Mouse (Mus musculus) bone marrow, adult 2 months (tissue): ENCODE measurements around the gene Smco3.

Experiments
- CTCF ChIP-seq: fragments of 200-500 bp; IDR thresholded peaks from 2 replicates; pipeline ENCODE4 v1.5.1; 2011; ENCODE audit warnings: low read length, control low read depth; ENCODE audit not compliant: control insufficient read depth, insufficient read depth
- POLR2A ChIP-seq: fragments of 200-500 bp; IDR thresholded peaks from 2 replicates; pipeline ENCODE4 v1.6.1; 2011; ENCODE audit warnings: low read depth, mild to moderate bottlenecking, control low read depth, low read length, borderline replicate concordance; ENCODE audit not compliant: control insufficient read depth

- TF ChIP-seq POLR2A (no peak), CTCF (no peak)
These were observed 13.7 kb upstream of the Smco3 start for GRCm38 (mm10) chr6:136848971-136849370.
